Mouse (Mus musculus): ENCODE measurements around the gene Olfr1175-ps.

The Olfr1175-ps gene

DNA sequence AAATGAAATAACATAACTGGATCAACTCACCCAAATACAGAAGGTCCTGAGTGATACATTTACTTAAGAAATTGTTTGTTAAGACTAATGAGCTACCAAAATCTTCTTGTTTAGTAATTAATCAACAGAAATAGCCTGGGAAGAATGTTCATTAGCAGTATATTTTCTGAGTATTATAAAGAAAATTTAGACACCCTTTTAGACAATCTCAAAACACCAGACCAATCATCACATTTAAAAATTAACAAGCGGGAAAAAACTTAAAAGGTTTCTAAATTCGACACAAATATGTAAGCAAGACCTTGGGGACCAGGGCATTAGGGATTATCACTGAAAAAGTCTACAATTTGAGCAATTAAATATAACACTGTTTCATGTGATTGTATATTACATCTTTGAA is at the start of gene Olfr1175-ps:
Olfr1175-ps (minus strand) TSS at position 101 of the 400 bp plus-strand sequence.
- DNase-seq (ENCODE audit: low spot score) = no peak

DNA sequence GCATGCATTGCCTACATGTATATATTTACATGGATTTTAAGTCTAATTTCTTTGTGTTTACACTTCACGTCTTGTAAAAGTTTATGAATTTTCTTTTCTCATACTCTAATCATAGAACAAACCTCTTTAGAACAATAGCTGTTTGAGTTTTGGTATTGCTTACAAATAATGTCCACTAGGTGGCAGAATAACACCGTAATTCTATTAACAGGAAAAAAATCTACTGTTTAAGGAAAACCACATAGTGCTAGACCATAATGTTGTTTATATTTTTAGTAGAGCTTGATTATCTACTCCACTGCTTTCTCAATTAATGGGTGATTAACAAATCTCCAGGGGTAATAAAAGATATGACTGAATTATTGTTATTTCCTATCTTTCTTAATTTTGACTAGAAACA is 29.3 kb upstream of the Olfr1175-ps start:
- no peak for DNase-seq (ENCODE audit: low spot score)

DNA sequence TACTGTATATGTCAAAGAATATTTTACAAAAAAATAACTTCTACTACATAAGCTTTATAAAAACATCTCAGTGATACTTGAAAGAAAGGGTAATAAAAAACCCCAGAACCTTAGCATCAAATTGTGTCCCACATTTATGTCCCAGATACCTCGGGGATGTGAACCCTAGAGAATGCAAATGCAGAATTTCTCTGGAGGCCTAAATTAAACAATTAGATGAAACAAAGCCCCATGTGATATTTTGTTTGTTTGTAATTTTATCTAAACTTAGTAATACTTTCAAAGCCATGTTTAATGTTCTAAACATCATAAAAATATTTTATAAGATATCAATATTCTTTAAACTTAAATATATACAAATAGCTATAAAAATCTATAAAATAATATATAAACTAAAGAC is 19.4 kb upstream of the Olfr1175-ps start, which contains the start of gene Olfr1177-ps:
Olfr1177-ps (minus strand) TSS at position 101 of the 400 bp plus-strand sequence.
- DNase-seq (ENCODE audit: low spot score) = no peak

DNA sequence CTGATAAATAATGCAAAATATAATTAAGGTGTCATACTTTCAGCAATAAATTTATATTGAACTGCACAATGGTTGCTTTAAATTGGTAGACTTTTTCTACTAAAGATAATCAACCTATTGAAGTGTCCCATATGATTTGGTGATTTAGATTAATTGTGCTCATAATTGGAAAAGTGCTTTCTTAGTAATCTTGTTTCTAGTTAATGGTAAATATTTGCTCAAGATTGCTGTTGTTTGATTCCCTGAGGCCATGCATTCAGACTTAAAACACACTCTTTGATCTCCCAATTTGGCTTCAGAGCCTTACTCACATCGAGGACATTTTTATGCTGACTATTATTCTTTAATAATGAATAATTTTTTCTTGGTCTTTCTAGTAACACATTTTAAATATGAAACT is 9.4 kb upstream of the Olfr1175-ps start, which contains the start of gene Olfr1176:
Olfr1176 (plus strand) TSS at position 301 of the 400 bp plus-strand sequence.
- DNase-seq (ENCODE audit: low spot score) = no peak

- no peak for DNase-seq (ENCODE audit: low spot score)
Observed at GRCm38 (mm10) chr2:88315035-88315434, 12.0 kb downstream of the Olfr1175-ps start, which contains the start of gene Olfr1174-ps. Gene Olfr1174-ps (minus strand): TSS chr2:88315135.

GRCm38 (mm10) chr2:88279775-88280174 is 47.2 kb downstream of the Olfr1175-ps start, which contains the start of gene Olfr1173:
Gene Olfr1173 (minus strand): TSS chr2:88279875.
- no peak for DNase-seq (ENCODE audit: low spot score)

Measured in urinary bladder, postnatal 14 days (tissue).